Mouse (Mus musculus): ENCODE measurements around the gene Hmgcr. TPM values are rescaled to one million over a fixed set of nuclear protein-coding genes. Genes with fewer than 3 reads are reported as not detected.

Hmgcr gene
- total and polyA plus RNA-seq, 2 experiments from 2014 or later = 13.8 to 19.8 TPM

DNA sequence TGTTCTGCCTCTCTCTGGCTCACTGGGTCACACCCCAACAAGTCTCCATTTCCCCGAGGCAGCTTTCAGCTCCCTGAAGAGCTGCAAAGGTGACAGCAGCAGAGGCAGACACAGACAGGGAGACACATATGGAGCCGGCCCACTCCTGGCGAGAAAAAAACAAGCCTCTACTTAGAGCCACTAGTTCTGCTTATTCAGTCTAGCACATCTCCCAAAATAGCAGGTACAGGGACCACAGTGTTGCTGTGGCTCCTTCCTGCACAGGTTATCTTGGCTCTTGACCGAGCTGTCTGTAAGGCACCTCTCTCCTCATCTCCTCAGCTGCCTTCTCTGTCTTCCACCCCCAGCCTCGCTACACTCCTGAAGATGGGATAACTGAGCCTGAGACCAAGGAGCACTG is 14.0 kb upstream of the Hmgcr start:
- Histone ChIP-seq H3K9me3 (replicated peaks; ENCODE audit: control insufficient read depth, low read length) (no peaks in the 10 kb centered on the region), H3K4me3 (ENCODE audit: low read depth, low read length) (no peak overlapping the region), H3K27ac (ENCODE audit: low read depth) (no peak overlapping the region), H3K4me2 (ENCODE audit: low read depth, low read length) (no peak overlapping the region), H3K4me1 (ENCODE audit: control insufficient read depth, insufficient read depth) (no peaks in the 10 kb centered on the region), H3K27me3 (ENCODE audit: control insufficient read depth, insufficient read depth, low read length) (no peaks in the 10 kb centered on the region), H3K36me3 (replicated peaks; ENCODE audit: control insufficient read depth, insufficient read depth, low read length) (no peaks in the 10 kb centered on the region), H3K9ac (replicated peaks; ENCODE audit: low read depth, low read length) (no peak overlapping the region)
- TF ChIP-seq EP300 (IDR thresholded peaks at IDR 0.05; ENCODE audit: low read depth) (no peak), CTCF (IDR thresholded peaks at IDR 0.05; ENCODE audit: low read depth) (no peak)
- ATAC-seq (ENCODE audit: insufficient read depth, low read depth) (no peak), DNase-seq (ENCODE audit: low spot score) (no peak)
- 45% methylated on average over 5 of the region's 5 CpGs for WGBS

DNA sequence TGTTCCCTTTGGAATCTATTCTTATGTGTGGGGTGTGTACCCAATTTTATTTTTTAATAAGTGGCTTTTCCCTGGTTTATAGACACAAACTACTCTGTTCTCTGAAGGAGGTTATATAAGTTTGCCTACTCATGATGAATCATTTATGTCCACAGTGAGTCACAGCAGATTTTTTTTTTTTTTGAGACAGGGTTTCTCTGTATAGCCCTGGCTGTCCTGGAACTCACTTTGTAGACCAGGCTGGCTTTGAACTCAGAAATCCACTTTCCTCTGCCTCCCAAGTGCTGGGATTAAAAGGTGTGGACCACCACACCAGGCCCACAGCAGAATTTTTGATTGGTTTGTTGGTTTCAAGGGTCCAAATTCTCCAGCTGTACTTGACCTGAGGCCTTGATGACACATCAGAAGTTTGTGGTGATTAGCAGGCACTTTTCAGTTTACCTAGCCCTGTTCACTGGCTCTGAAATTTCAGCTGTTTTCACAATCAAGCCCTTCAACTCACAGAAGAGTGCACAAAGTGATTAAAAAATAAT is 10.4 kb upstream of the Hmgcr start:
- no peak for DNase-seq (ENCODE audit: low spot score)
- no peaks in the 10 kb centered on the region for H3K36me3 ChIP-seq (replicated peaks; ENCODE audit: control insufficient read depth, insufficient read depth, low read length)
- no peaks in the 10 kb centered on the region for H3K27me3 ChIP-seq (ENCODE audit: control insufficient read depth, insufficient read depth, low read length)
- no peak overlapping the region for H3K4me2 ChIP-seq (ENCODE audit: low read depth, low read length)
- H3K27ac ChIP-seq (ENCODE audit: low read depth) = no peak overlapping the region
- TF ChIP-seq CTCF (IDR thresholded peaks at IDR 0.05; ENCODE audit: low read depth) (no peak), EP300 (IDR thresholded peaks at IDR 0.05; ENCODE audit: low read depth) (no peak)
- ATAC-seq (ENCODE audit: insufficient read depth, low read depth) = no peak
- H3K4me3 ChIP-seq (ENCODE audit: low read depth, low read length) = no peak overlapping the region
- H3K9me3 ChIP-seq (replicated peaks; ENCODE audit: control insufficient read depth, low read length) = no peaks in the 10 kb centered on the region
- no peak overlapping the region for H3K9ac ChIP-seq (replicated peaks; ENCODE audit: low read depth, low read length)
- H3K4me1 ChIP-seq (ENCODE audit: control insufficient read depth, insufficient read depth) = no peaks in the 10 kb centered on the region

GRCm38 (mm10) chr13:96680163-96681087 is 9.7 kb upstream of the Hmgcr start:
- H3K9me3 ChIP-seq (replicated peaks; ENCODE audit: control insufficient read depth, low read length) = no peaks in the 10 kb centered on the region
- no peaks in the 10 kb centered on the region for H3K27me3 ChIP-seq (ENCODE audit: control insufficient read depth, insufficient read depth, low read length)
- TF ChIP-seq CTCF (IDR thresholded peaks at IDR 0.05; ENCODE audit: low read depth) (no peak), EP300 (IDR thresholded peaks at IDR 0.05; ENCODE audit: low read depth) (no peak)
- no peak overlapping the region for H3K27ac ChIP-seq (ENCODE audit: low read depth)
- H3K4me2 ChIP-seq (ENCODE audit: low read depth, low read length) = no peak overlapping the region
- ATAC-seq (ENCODE audit: insufficient read depth, low read depth) (no peak), DNase-seq (ENCODE audit: low spot score) (no peak)
- H3K4me3 ChIP-seq (ENCODE audit: low read depth, low read length) = no peak overlapping the region
- no peak overlapping the region for H3K9ac ChIP-seq (replicated peaks; ENCODE audit: low read depth, low read length)
- WGBS = 56% methylated on average over 9 of the region's 9 CpGs
- no peaks in the 10 kb centered on the region for H3K4me1 ChIP-seq (ENCODE audit: control insufficient read depth, insufficient read depth)
- no peaks in the 10 kb centered on the region for H3K36me3 ChIP-seq (replicated peaks; ENCODE audit: control insufficient read depth, insufficient read depth, low read length)

DNA sequence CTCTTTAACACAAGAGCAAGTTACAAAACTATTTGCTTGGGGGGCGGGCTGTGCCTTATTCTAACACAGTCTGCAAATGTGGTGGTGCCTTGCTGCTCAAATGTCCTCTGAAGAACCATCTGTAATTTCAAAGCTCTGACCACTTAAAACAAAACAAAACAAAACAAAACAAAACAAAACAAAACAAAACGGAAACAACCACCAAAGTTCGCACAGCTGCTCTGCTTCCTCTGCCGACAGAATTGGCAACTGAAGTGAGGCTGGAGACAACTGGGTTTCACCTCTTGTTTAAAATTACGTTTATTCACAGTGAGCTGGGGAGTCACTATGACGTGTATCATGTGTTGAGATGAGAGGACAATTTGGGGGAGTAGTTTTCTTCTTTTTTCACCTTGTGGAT is 7.9 kb upstream of the Hmgcr start:
- WGBS = 74% methylated on average over 6 of the region's 6 CpGs
- H3K27me3 ChIP-seq (ENCODE audit: control insufficient read depth, insufficient read depth, low read length) = no peaks in the 10 kb centered on the region
- H3K9me3 ChIP-seq (replicated peaks; ENCODE audit: control insufficient read depth, low read length) = no peaks in the 10 kb centered on the region
- no peak overlapping the region for H3K4me2 ChIP-seq (ENCODE audit: low read depth, low read length)
- H3K9ac ChIP-seq (replicated peaks; ENCODE audit: low read depth, low read length) = no peak overlapping the region
- H3K27ac ChIP-seq (ENCODE audit: low read depth) = no peak overlapping the region
- no peaks in the 10 kb centered on the region for H3K36me3 ChIP-seq (replicated peaks; ENCODE audit: control insufficient read depth, insufficient read depth, low read length)
- no peak for DNase-seq (ENCODE audit: low spot score)
- ATAC-seq (ENCODE audit: insufficient read depth, low read depth) = no peak
- no peaks in the 10 kb centered on the region for H3K4me1 ChIP-seq (ENCODE audit: control insufficient read depth, insufficient read depth)
- TF ChIP-seq EP300 (IDR thresholded peaks at IDR 0.05; ENCODE audit: low read depth) (no peak), CTCF (IDR thresholded peaks at IDR 0.05; ENCODE audit: low read depth) (no peak)
- H3K4me3 ChIP-seq (ENCODE audit: low read depth, low read length) = no peak overlapping the region

DNA sequence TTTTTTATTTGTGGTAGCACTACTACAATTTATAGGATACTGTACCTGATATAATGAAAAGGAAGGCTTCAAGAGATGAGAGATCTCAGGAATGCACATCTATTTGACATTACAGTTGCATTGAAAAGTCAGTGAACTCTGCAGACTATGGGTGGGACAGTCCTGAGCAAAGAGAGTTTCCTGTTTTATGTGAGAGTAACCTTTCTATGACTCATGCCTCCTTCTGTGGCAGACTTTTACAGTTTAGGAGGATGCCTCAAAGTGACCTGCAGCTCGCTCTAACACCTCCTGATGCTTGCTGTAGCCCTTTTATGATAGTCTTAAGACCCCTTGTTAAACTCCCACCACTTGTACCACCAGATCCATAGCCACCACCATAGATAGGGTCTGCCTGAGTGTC is 6.3 kb upstream of the Hmgcr start:
- Histone ChIP-seq H3K4me3 (ENCODE audit: low read depth, low read length) (no peak overlapping the region), H3K9ac (replicated peaks; ENCODE audit: low read depth, low read length) (no peak overlapping the region), H3K4me2 (ENCODE audit: low read depth, low read length) (no peak overlapping the region), H3K27me3 (ENCODE audit: control insufficient read depth, insufficient read depth, low read length) (no peaks in the 10 kb centered on the region), H3K4me1 (ENCODE audit: control insufficient read depth, insufficient read depth) (no peaks in the 10 kb centered on the region), H3K27ac (ENCODE audit: low read depth) (no peak overlapping the region), H3K9me3 (replicated peaks; ENCODE audit: control insufficient read depth, low read length) (no peaks in the 10 kb centered on the region), H3K36me3 (replicated peaks; ENCODE audit: control insufficient read depth, insufficient read depth, low read length) (no peaks in the 10 kb centered on the region)
- TF ChIP-seq CTCF (IDR thresholded peaks at IDR 0.05; ENCODE audit: low read depth) (no peak), EP300 (IDR thresholded peaks at IDR 0.05; ENCODE audit: low read depth) (no peak)
- 74% methylated on average over 1 of the region's 1 CpGs for WGBS
- DNase-seq (ENCODE audit: low spot score) = no peak
- ATAC-seq (ENCODE audit: insufficient read depth, low read depth) = no peak
